Mouse (Mus musculus): Measurements from ENCODE around the gene Axin2.

GRCm38 (mm10) chr11:108909396-108910195, 10.6 kb upstream of the Axin2 start:
- TF ChIP-seq EP300 (IDR thresholded peaks at IDR 0.05; ENCODE audit: insufficient read depth, low read depth, low read length) (peak; percentile 68; the same call in 1 of the 2 replicates), CTCF (IDR thresholded peaks at IDR 0.05; ENCODE audit: low read depth, low read length) (no peak)
